Mouse (Mus musculus) urinary bladder, postnatal 25 days (tissue): Measurements from ENCODE around the gene Olfr522.

Experiments used
- DNase-seq: peaks from one replicate; pipeline ENCODE4 v3.0.0; 2022; ENCODE audit warnings: low spot score

Gene Olfr522

GRCm38 (mm10) chr7:140164664-140165063 lies at the start of gene Olfr522:
Gene Olfr522, minus strand, starts transcription at chr7:140164764.
- DNase-seq, result no peak

DNA sequence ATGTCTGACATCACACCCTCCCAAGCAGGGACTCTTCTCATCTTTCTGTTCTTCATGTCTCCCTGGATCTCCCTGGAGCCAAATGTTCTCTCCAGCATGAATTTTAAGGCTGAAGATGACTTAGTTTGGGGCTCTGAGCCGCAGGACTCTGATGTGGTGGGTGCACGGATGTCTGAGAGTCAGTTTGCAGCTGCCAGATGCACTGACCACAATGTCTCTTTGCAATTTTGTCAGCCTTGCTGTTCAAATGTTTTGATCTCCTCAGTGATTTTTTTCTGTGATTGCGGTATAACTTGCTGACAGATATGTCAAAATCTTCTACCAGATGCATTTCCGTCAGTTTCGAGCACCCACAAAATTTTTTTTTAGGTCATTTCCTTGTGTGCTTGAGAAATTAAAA lies 49.3 kb upstream of the Olfr522 start:
- DNase-seq, result no peak

DNA sequence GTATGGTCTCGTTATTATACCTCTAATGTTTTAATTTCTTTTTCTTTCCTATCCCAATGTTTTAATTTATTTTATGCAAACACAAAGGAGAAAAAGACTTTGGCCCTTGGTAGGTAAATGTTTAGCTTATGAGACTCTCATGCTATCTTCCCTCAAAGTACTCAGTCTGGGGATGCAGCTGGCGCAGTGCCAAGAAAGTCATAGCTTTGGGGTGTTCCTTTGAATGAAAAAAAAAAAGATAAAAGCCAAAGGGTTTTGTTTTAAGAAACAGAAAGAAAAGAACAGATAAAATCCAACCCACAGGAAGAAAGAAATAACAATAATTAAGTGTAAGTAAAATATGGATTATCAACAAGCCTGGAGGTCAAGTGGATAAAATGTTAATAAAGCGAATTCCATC lies 44.1 kb upstream of the Olfr522 start:
- no peak for DNase-seq

DNA sequence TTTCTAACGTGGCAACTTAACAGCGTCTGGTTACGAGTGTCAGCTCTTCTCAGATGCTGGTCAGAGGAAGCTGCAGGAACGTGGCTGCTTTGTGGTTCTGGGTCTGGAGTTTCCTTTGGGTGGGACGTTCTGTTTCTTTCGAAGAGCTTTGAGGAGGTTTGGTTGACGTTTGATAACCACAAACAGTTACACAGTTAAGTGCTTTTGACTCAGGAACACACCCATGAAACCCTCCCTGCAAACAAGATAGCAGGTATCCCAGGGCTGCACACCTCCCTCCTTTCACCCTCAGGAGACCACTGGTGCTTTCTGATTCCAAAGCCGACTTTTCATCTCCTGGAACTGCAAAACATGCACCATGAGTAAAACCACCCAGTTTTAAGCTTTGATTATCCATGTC lies 43.6 kb upstream of the Olfr522 start:
- DNase-seq, result no peak

DNA sequence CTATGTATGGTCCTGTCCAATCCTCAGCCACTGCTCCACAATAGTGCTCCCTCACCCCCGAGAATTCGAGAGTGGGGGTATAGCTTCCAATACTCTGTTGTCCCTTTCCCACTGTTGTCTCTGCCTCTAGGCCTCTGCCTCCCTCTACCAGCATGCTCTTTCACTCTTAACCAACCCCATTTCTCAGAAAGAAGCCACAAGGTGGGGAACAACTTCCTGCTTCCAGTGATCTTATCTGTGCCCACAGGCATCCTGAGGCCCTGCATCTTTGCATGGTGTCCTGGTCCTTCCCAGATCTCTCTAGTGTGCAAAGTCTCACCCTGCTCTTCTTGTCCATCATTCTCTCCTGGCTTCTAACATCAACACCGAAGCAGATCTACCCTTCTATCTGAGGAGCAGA lies 42.3 kb upstream of the Olfr522 start:
- no peak for DNase-seq

DNA sequence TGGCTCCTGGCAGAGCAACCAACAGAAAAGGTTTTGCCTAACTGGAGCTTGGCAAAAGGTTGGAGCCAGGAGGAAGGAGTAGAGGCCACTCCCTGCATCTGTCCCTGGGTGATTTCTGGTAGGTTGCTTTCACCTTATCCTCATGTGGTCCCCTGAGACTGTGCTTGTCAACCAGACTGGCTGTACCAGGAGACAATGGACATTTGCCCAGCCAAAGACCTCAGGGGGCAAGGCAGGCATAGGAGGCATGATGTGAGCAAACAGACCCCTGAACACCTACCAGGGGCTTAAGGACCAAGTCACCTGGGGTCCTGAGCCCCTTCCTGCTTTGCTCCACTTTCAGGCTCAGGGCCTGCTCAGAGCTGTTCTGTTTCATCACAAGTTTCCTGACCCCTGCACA lies 41.3 kb upstream of the Olfr522 start, which contains the start of gene Olfr524:
TSS of gene Olfr524 (minus strand) at position 101 of the 400 bp plus-strand sequence.
- no peak for DNase-seq

DNA sequence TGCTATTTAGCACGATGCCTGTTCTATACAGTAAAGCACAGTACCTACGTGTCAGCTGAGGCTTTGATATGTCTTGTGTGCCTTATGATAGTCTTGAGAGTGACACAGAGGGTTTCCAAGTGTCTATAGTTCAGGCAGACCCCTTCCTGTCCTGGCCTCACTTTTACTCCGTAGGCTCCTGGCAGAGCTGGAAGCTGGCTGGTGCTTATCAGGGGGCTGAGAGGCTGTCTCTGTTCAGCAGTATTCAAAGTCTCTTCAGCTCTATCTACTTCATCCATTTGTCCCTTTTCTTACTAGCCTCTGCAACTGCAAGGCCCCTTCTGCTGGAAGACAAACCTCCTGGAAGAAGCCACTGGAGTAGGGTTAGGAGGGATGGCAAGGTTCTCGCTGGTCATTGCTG lies 36.5 kb upstream of the Olfr522 start:
- no peak for DNase-seq

DNA sequence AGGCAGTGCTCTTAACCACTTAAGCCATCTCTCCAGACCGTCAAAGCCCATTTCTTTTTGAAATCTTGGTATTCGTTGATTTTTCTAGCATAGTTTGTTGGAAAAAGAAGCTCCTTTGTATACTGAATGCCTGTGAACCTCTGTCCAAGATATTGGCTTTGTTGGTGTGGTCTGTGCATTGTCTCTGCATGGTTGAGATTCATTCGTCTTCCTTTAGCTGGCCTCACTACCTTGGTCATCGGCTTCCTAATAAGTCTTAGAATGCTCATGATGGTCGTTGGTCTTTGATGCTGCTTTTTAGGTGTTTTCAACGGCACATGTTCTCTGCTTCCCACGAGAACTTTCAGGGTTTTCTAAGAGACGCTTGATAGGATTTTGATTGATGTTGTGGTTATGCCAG lies 31.4 kb upstream of the Olfr522 start:
- DNase-seq, result no peak

GRCm38 (mm10) chr7:140194031-140194430 lies 29.5 kb upstream of the Olfr522 start:
- DNase-seq, result no peak

DNA sequence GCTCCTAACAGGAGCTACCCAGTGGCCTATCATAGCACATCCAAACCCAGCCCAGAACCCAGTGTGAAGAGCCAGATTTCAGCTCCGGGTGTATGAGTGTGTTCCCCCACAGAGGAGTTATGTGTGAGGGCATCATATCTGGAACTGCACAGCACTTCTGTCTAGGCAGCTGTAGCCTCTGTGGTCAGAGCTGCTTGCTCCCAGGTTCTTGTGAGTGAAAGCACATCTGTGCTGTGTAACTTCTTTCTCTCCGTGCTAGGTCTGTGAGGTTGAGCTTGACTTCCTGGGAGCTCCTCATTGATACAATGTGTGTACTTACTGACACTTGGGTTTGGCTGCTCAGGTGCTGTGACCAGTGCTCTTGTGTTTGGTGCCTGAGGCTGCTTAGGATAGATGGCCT lies 28.3 kb upstream of the Olfr522 start:
- DNase-seq, result no peak

DNA sequence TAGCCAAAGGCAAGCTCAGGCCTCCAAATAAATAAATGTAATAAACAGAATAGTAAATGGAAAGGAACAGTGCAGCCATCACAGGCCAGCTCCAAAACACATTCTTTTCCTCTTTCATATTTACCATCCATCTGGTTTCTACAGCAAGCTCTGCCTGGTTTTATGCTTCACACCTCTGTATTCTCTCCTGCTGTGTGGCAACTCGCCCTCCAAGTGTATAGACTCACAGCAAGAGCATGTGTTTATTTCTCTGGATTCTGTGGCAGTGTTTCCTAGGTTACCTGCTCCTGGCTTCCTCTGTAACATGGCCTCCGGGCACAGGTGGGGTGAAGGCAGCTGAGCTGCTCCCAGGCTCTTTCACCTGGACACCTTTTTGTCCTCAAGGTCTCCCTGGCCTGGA lies 27.9 kb upstream of the Olfr522 start:
- no peak for DNase-seq

- DNase-seq, result no peak
Observed at GRCm38 (mm10) chr7:140190435-140190834, 25.9 kb upstream of the Olfr522 start.

- no peak for DNase-seq
Observed at GRCm38 (mm10) chr7:140188391-140189328, 24.1 kb upstream of the Olfr522 start.

DNA sequence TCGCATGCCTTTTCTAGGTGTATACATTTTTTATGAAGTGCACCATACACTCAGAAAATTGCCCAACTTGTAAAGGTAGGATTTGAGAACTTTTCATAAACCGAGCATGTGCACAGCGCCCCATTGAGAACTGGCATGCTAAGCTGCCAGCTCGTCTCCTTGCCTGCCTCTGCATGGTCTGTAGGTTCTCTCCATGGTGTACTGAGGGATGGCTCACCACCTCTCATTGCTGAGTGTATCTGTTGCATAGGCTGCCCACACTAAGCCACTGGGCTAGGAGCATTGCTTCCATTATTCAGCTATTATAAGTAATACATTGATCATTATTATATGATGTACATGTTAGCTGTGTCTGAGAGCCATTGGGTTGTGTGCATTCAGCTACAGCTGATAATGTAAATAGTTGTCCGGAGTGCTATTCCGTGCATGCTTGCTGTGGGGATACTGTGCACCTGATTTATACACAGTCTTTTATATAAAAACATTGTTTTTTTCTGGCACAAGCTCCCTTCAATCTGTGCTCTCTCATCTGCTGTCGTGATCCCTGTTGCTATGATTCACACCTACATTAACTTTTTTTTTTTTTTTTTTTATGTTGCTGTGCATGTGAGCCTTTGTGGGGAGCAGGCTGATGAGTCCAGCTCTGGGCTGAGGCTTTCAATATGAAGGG lies 23.3 kb upstream of the Olfr522 start:
- no peak for DNase-seq

- peak; percentile 9 for DNase-seq
Observed at GRCm38 (mm10) chr7:140186646-140187620, 22.4 kb upstream of the Olfr522 start.

DNA sequence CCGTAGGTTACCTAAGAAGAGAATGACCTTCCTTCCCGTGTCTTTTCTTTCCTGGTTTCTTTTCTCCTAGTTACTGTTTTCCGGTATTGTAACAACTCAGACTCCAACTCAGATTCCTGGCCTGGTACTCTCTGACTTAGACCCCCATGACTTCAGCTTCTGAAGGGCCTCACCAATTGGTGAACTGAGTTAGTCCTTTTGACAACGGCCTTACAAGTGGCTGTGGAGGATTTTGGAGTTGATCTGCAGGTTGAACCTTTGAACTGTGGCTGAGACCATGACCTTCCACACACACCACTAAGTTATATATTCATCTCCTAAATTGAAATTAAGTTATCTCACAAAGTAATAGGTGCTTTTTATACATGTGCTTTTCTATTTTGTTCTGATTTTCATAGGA lies 19.6 kb upstream of the Olfr522 start:
- DNase-seq, result no peak

DNA sequence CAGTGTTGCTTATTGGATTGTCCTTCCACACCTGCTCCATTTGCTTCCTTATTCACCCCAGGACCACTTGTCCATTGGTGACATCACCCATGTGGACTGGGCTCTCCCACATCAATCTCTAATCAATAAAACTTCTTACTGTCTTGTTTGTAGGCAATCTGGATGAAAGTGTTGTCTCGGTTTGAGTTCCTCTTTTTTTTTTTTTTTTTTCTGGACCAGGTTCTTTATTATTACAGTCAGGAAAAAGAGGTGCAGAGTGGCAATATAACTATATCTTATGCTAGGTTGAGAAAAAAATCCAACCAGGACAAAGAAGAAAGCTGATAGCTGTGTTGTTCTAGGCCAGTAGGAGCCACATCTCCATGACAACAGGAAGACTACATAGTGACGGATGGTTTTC lies 16.1 kb upstream of the Olfr522 start:
- DNase-seq, result no peak

DNA sequence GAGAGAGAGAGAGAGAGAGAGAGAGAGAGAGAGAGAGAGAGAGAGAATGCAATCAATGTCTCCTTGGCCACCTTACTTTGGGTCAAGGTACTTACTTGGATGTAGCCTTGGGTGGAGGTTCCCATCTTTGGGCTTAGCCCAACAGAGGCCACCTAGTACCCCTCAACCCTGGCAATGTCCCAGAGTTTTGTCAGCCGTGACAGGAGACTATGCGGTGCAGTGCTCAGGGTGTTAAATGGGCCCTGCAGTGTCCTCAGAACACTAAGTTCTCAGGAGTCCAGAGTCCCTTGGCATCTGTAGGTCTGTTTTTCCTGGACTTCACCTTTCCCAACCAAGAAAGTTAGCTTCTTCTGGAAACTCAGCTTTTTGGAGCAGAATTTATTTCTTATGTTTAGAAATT lies 14.6 kb upstream of the Olfr522 start:
- DNase-seq, result no peak

GRCm38 (mm10) chr7:140172936-140173335 lies 8.4 kb upstream of the Olfr522 start, which contains the start of gene Olfr523:
Gene Olfr523, plus strand, starts transcription at chr7:140173217.
- DNase-seq, result no peak

DNA sequence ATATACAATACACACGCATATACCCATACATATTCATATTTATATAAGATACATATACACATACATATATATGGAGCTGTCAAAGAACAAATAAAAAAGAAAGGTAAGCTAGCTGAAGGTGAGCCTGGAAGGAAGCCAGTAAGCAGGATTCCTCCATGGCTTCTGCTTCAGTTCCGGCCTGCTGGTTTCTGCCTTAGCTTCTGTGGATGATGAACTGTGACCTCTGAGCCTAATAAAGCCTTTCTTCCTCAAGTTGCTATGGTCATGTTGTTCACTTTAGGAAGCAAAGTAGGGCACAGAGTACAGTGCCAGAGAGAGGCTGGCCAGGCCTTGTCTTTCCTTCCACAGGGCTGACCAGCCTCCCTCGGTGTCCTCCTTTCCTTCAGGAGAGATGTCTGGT lies 6.3 kb upstream of the Olfr522 start:
- DNase-seq, result no peak

DNA sequence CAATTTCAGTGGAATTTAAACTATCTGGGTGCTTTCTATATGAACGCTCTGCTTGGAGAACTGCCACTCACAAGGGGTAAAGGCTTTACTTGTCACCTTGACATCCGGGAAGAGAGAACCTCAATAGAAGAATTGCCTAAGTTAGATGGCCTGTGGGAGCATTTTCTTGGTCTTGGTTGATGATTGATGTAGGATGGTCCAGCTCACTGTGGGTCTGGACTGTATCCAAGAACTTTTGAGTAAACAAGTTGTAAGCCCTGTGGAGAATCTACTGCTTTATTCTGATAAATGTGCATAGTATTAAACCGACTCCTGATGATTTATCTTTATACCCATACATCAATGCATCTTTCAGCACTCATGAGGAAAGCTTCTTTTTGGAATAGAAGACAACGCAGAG lies 4.8 kb upstream of the Olfr522 start:
- DNase-seq, result no peak

DNA sequence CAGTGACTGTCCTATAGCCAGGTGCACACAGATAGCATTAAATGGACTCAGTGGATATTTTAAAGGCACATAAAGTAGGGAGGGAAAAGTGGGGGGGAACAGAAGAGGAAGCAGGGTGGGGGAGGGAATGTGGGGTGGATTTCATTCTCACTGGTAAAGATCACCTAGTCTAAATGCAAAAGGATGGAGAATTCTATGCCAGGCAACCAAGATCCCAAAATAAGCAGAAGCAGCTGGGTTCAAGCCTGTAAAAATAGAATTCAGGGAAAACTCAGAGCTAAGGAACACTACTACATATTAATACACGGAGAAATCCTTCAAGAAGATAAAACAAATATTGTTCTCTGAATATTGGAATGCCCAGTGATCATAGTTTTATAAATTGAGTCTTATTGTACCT lies 3.4 kb upstream of the Olfr522 start:
- no peak for DNase-seq
